Mouse (Mus musculus) left cerebral cortex, postnatal 36 days (tissue): ENCODE measurements around the gene Fkbp1a. TPM values are rescaled to one million over a fixed set of nuclear protein-coding genes. Genes with fewer than 3 reads are reported as not detected.
A peak's percentile ranks its signal among the peaks of the same experiment; 100 is the strongest.

Source experiments
- DNase-seq, 2 experiments: peaks; one replicate each; pipeline ENCODE4 v3.0.0; 2021 to 2022; ENCODE audit warnings: low spot score in 2 of 2, mixed read lengths in 1 of 2
- intact Hi-C: fragments of 180-260 bp; cut with DNase I; formaldehyde crosslinking; loops from one replicate; pipeline ENCODE4 v1.15.1; 2025
- total RNA-seq, 2 experiments: library from RNA; stranded (reverse); gene quantifications; 2 replicates each; pipeline ENCODE4 v1.2.3; 2021

The Fkbp1a gene
- total RNA-seq = 100 to 1,000 TPM; 745 to 751 TPM

- intact Hi-C loops = loop anchor here (1.0 kb wide), 1 partner anchor 48 kb away; the partner anchor contains the start of gene Nsfl1c
- peak; percentile 97 for DNase-seq
These were observed at the start of gene Fkbp1a for GRCm38 (mm10) chr2:151542323-151543062. Gene Fkbp1a (plus strand): TSS chr2:151542483.

GRCm38 (mm10) chr2:151494035-151494803 is 48.1 kb upstream of the Fkbp1a start, which contains the start of gene Nsfl1c:
Gene Nsfl1c (plus strand): TSS chr2:151494182.
- intact Hi-C loops = loop anchor here (1.0 to 5.0 kb wide), 3 partner anchors 49 to 248 kb away; partner anchors contain the start of gene Psmf1
- DNase-seq = peak; percentile 94 to 96

- no peak for DNase-seq
- intact Hi-C loops = no loop called here
These were observed 43.9 kb upstream of the Fkbp1a start for GRCm38 (mm10) chr2:151498358-151498757.

- intact Hi-C loops = no loop called here
- DNase-seq = no peak
These were observed 41.8 kb upstream of the Fkbp1a start for GRCm38 (mm10) chr2:151500442-151501007.

- no peak for DNase-seq
- intact Hi-C loops = no loop called here
These were observed 38.1 kb upstream of the Fkbp1a start for GRCm38 (mm10) chr2:151504226-151504625.

- DNase-seq = peak; percentile 23 to 58
- intact Hi-C loops = no loop called here
These were observed 30.1 kb upstream of the Fkbp1a start for GRCm38 (mm10) chr2:151512199-151512598.

DNA sequence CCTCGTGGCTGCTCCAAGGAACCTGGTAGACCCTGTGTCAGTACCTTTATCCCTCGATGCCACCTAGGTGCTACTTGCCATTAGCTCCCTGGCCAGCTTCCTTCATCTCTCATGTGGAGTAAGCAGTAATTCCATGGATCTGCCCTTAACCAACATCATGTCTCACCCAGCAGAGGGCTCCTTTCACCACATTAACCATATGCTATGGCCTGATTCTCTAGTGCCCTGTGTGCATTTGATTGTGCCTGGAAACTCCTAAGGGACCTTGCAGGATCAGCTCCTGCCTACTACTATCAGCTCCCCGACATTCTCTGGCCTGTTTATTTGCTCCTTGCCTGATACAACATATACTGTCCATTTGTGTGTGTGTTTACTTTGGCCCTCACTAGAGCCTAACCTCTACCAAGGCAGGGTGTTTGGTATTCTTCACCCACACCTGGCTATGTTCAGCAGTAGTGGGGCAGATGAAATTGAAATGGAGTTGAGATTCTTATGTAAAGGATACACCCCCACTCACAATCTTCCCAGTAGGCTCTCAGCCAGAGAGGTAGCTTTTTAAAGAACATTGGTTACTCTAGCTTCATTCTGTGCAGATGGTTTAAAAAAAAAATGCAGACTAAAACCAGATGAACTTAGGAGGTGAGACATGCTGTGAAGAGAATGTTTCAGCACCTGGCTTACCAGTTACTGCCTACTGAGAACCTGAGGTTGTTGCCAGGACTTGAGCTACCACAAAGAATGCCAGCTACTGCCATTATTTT is 28.6 kb upstream of the Fkbp1a start:
- intact Hi-C loops = no loop called here
- DNase-seq = peak; percentile 34 to 54

DNA sequence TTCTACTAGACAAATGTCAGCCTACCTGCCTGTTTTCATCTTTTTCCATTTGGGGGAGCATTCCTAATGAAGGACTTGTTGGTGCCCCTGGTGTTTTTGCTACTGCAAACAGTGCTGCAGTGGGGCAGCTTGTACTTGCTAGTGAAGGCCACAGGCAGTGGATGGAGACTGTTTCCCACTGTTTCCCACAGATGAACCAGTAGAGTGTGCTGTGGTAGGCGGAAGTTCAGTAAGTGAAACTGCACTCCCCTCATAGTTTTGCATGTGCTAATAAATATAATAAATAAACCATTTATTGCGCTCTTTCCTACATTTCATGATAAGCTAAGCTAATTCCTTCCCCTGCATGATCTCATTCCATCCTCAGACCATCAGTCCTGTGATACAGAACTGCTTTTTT is 23.3 kb upstream of the Fkbp1a start:
- no peak for DNase-seq
- intact Hi-C loops = no loop called here

- intact Hi-C loops = no loop called here
- DNase-seq = peak in 1 of 2 experiments; percentile 16
These were observed 17.8 kb upstream of the Fkbp1a start for GRCm38 (mm10) chr2:151524324-151525041.

GRCm38 (mm10) chr2:151525520-151525919 is 16.8 kb upstream of the Fkbp1a start:
- intact Hi-C loops = no loop called here
- DNase-seq = no peak

DNA sequence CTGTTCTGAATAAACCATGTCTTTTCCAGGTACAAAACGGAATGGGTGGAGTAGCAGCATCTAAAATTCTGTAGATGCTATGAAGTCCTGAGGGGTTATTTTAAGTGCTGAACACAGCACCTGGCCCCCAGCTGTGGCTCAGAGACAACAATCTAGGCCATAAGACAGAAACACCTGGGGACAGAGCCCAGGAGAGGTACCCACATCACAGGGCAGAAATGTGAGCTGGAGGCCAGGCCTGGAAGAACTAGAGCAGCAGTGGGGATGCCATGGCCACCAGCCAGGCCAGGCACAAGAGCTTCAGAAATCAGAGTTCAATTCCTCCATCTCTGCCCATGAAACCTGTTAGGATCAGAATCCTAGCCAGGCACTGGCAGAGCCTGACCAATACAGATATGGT is 14.2 kb upstream of the Fkbp1a start:
- no peak for DNase-seq
- intact Hi-C loops = no loop called here

- DNase-seq = no peak
- intact Hi-C loops = no loop called here
These were observed 13.1 kb upstream of the Fkbp1a start for GRCm38 (mm10) chr2:151529169-151529568.

GRCm38 (mm10) chr2:151530378-151531230 is 11.7 kb upstream of the Fkbp1a start:
- intact Hi-C loops = no loop called here

DNA sequence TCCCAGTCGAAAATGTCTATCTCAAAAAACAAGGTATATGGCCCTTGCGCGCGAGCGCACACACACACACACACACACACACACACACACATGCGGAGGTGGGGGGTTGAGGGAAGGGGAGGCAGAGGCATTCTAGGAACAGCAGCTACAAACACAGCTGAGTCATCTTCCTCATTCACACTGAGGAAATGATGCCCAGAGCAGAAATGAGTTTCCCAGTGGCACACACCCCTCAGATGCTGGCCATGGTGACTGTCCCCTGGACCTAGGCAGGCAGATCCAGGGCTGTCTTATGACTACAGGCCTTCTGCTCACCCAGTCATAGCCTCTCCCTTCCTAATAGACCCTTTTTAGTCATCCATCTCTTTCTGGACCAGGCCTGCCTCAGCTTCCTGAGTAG is 8.7 kb upstream of the Fkbp1a start:
- no peak for DNase-seq
- intact Hi-C loops = no loop called here

More at GRCm38 (mm10) chr2:151530378-151531230, 11.7 kb upstream of the Fkbp1a start:
- no peak for DNase-seq

- intact Hi-C loops = no loop called here
- no peak for DNase-seq
These were observed 6.2 kb upstream of the Fkbp1a start for GRCm38 (mm10) chr2:151535961-151536617.

- intact Hi-C loops = no loop called here
- no peak for DNase-seq
These were observed 5.7 kb upstream of the Fkbp1a start for GRCm38 (mm10) chr2:151536618-151536974.

DNA sequence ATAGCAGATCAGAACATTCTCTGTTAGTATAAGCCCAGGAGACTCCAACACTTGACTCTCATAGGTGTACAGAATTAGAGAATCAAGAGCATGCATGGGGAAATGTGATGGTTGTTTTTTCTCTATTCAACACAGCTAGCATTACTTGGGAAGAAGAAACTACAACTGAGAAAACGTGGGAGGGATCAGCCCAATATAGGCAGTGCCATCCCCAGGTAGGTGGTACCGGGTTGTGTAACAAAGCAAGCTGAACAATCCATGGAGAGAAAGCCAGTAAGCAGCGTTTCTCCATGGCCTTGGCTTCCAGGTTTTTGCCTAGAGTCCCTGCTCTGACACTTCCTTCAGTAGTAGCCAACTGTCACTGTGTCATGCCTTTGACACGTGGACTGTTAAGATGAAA is 3.6 kb upstream of the Fkbp1a start:
- DNase-seq = peak in 1 of 2 experiments; percentile 43

More for the DNA sequence above, 3.6 kb upstream of the Fkbp1a start:
- intact Hi-C loops = no loop called here
